In genomic region chr15:93596285-93596684, GRCm38 (mm10) we compare ENCODE assay signal across 8 mouse cellular contexts. TPM values are rescaled to one million over a fixed set of nuclear protein-coding genes. Genes with fewer than 3 reads are reported as not detected.
DNase-seq lines count a peak whose midpoint lies in the region; ATAC-seq and TF ChIP-seq lines count a peak whose summit lies in the region.

No protein-coding gene starts in this region.

- H3K4me1 ChIP-seq in erythroblast, embryonic 14.5 days (ENCODE audit: control insufficient read depth), result peaks cover 49% of the 10 kb centered on the region
- H3K4me1 ChIP-seq in embryonic facial prominence, embryonic 13.5 days, result peaks cover 31% of the 10 kb centered on the region
- H3K4me1 ChIP-seq in kidney, adult 2 months (ENCODE audit: control insufficient read depth, insufficient read depth, low read length), result peaks cover 12% of the 10 kb centered on the region; the same call in 1 of the 2 replicates
- peaks cover 40% of the 10 kb centered on the region for H3K4me1 ChIP-seq in limb, embryonic 12.5 days (replicated peaks)
- peaks cover 28% of the 10 kb centered on the region for H3K4me1 ChIP-seq in midbrain, embryonic 13.5 days (replicated peaks)

- no peak for TF ChIP-seq CTCF in kidney, adult 2 months (conservative IDR thresholded peaks at IDR 0.05; ENCODE audit: insufficient read depth, insufficient read length, low read depth, low read length)

- H3K27ac ChIP-seq in embryonic facial prominence, embryonic 13.5 days, result peak overlapping the region; percentile 98
- no peak overlapping the region for H3K27ac ChIP-seq in kidney, adult 2 months (ENCODE audit: insufficient read depth, low read depth, low read length)
- peak overlapping the region; percentile 98 for H3K27ac ChIP-seq in limb, embryonic 12.5 days
- no peak overlapping the region for H3K27ac ChIP-seq in midbrain, embryonic 13.5 days

- H3K9me3 ChIP-seq in erythroblast, embryonic 14.5 days (ENCODE audit: control insufficient read depth, low read length), result no peaks in the 10 kb centered on the region
- no peaks in the 10 kb centered on the region for H3K9me3 ChIP-seq in embryonic facial prominence, embryonic 13.5 days
- no peaks in the 10 kb centered on the region for H3K9me3 ChIP-seq in limb, embryonic 12.5 days
- H3K9me3 ChIP-seq in midbrain, embryonic 13.5 days, result no peaks in the 10 kb centered on the region

- H3K36me3 ChIP-seq in erythroblast, embryonic 14.5 days (ENCODE audit: control insufficient read depth), result no peaks in the 10 kb centered on the region
- H3K36me3 ChIP-seq in embryonic facial prominence, embryonic 13.5 days, result no peaks in the 10 kb centered on the region
- H3K36me3 ChIP-seq in kidney, adult 2 months (ENCODE audit: control insufficient read depth, insufficient read depth, low read length), result no peaks in the 10 kb centered on the region
- H3K36me3 ChIP-seq in limb, embryonic 12.5 days, result no peaks in the 10 kb centered on the region
- H3K36me3 ChIP-seq in midbrain, embryonic 13.5 days, result no peaks in the 10 kb centered on the region

- ATAC-seq in erythroblast, adult 5-6 weeks (replicated peaks; ENCODE audit: low FRiP score, poor library complexity, severe bottlenecking), result no peak
- peak; percentile 33; the same call in 1 of the 2 replicates for ATAC-seq in embryonic facial prominence, embryonic 13.5 days (ENCODE audit: insufficient number of reproducible peaks, insufficient read depth, low FRiP score, low TSS enrichment, low read depth)
- ATAC-seq in limb, embryonic 12.5 days (ENCODE audit: insufficient number of reproducible peaks, insufficient read depth, low FRiP score, low TSS enrichment, low read depth), result peak; percentile 22; the same call in 1 of the 2 replicates
- ATAC-seq in midbrain, embryonic 13.5 days, result peak; percentile 55

- H3K4me3 ChIP-seq in erythroblast, embryonic 14.5 days (replicated peaks), result peak overlapping the region; percentile 81
- peak overlapping the region; percentile 94 for H3K4me3 ChIP-seq in embryonic facial prominence, embryonic 13.5 days
- H3K4me3 ChIP-seq in kidney, adult 2 months (ENCODE audit: insufficient read depth, low read depth, low read length), result peak overlapping the region; percentile 99
- H3K4me3 ChIP-seq in limb, embryonic 12.5 days (replicated peaks), result peak overlapping the region; percentile 95
- H3K4me3 ChIP-seq in midbrain, embryonic 13.5 days (replicated peaks), result peak overlapping the region; percentile 83

- DNase-seq in heart, adult 8-10 months (ENCODE audit: low spot score), result peak; percentile 88
- peak; percentile 90 for DNase-seq in kidney, adult 2 months
- peak; percentile 26 to 27 for DNase-seq in spleen, postnatal 36 days (ENCODE audit: low spot score in 2 of 2)

- TF ChIP-seq POLR2A in kidney, adult 2 months (IDR thresholded peaks at IDR 0.05; ENCODE audit: low read depth, low read length), result no peak

- WGBS in embryonic facial prominence, embryonic 13.5 days, result 0% methylated on average over 11 of the region's 11 CpGs
- under 1% methylated on average over 11 of the region's 11 CpGs for WGBS in kidney, adult 2 months
- WGBS in limb, embryonic 12.5 days, result 2% methylated on average over 11 of the region's 11 CpGs
- under 1% methylated on average over 11 of the region's 11 CpGs for WGBS in midbrain, embryonic 13.5 days

- peak overlapping the region; percentile 98 for H3K9ac ChIP-seq in embryonic facial prominence, embryonic 13.5 days
- peak overlapping the region; percentile 98 for H3K9ac ChIP-seq in limb, embryonic 12.5 days (replicated peaks)
- peak overlapping the region; percentile 87 for H3K9ac ChIP-seq in midbrain, embryonic 13.5 days (replicated peaks)

- H3K4me2 ChIP-seq in embryonic facial prominence, embryonic 13.5 days, result peak overlapping the region; percentile 81
- H3K4me2 ChIP-seq in limb, embryonic 12.5 days, result peak overlapping the region; percentile 73
- peak overlapping the region; percentile 79 for H3K4me2 ChIP-seq in midbrain, embryonic 13.5 days (replicated peaks)

- peaks cover 21% of the 10 kb centered on the region for H3K27me3 ChIP-seq in erythroblast, embryonic 14.5 days (ENCODE audit: control insufficient read depth)
- no peaks in the 10 kb centered on the region for H3K27me3 ChIP-seq in embryonic facial prominence, embryonic 13.5 days
- no peaks in the 10 kb centered on the region for H3K27me3 ChIP-seq in kidney, adult 2 months (replicated peaks; ENCODE audit: control insufficient read depth, insufficient read depth, low read length)
- H3K27me3 ChIP-seq in limb, embryonic 12.5 days, result no peaks in the 10 kb centered on the region
- H3K27me3 ChIP-seq in midbrain, embryonic 13.5 days, result peaks cover 23% of the 10 kb centered on the region

RNA-seq across cellular contexts. Expression of gene Prickle1, which starts 0.6 kb away (rescaled TPM):
- 0.02 and 0.03 TPM in 2 replicates for polyA plus RNA-seq in erythroblast, embryonic 14.5 days (2012)
- total RNA-seq in erythroblast, adult 5-6 weeks (2015; ENCODE audit: low replicate concordance), result not detected in 2 replicates
- not detected in 2 replicates for total RNA-seq in erythroblast, adult 5-6 weeks (2017; ENCODE audit: low replicate concordance)
- polyA plus RNA-seq in embryonic facial prominence, embryonic 13.5 days (2015; fragmentation: Nextera tagmentation; extraction: Ambion mirVana), result 46.5 and 58.2 TPM in 2 replicates
- total RNA-seq in heart, adult 8-10 months (2022), result 10 to 100 TPM; 10.8 to 18.3 (median 15.4) TPM
- polyA plus RNA-seq in kidney, adult 2 months (2012; rRNA removed), result 5.9 and 6.1 TPM in 2 replicates
- 56.5 and 61.5 TPM in 2 replicates for polyA plus RNA-seq in limb, embryonic 12.5 days (2016; fragmentation: Nextera tagmentation; extraction: Ambion mirVana)
- polyA plus RNA-seq in midbrain, embryonic 13.5 days (2015; fragmentation: Nextera tagmentation; extraction: Ambion mirVana), result 6.4 and 8.0 TPM in 2 replicates

Comparison
In these comparisons a context has a peak if more than half of its experiments do, and no peak if none do; other contexts are left out.
1. H3K27ac ChIP-seq: peak in embryonic facial prominence, embryonic 13.5 days (single experiment) and limb, embryonic 12.5 days (single experiment); none in kidney, adult 2 months (single experiment) and midbrain, embryonic 13.5 days (single experiment).
2. DNase-seq: peak in every context shown above with its lines; median percentile 90 in kidney, adult 2 months; 88 in heart, adult 8-10 months; 26 in spleen, postnatal 36 days.
3. Peak in every context shown above with its lines, with median percentiles within 50 percentile points of each other: H3K4me3 ChIP-seq, H3K4me2 ChIP-seq and H3K9ac ChIP-seq.